Mouse (Mus musculus) gastrocnemius, postnatal 10 days (tissue): ENCODE measurements around the gene Vegfa. TPM values are rescaled to one million over a fixed set of nuclear protein-coding genes. Genes with fewer than 3 reads are reported as not detected.
"Not testable (repeated sequence)": the region's sequence is repeated elsewhere in the genome, so short reads cannot be mapped to it uniquely, and the experiment has no call there.

ENCODE experiments used
- DNase-seq: peaks from one replicate; pipeline ENCODE4 v3.0.0; 2021; ENCODE audit warnings: mixed read lengths
- total RNA-seq, 2 experiments: library from RNA; stranded (reverse); gene quantifications; 2 replicates each; pipeline ENCODE4 v1.2.3; 2021

The Vegfa gene
- total RNA-seq, 2 experiments from 2014 or later: 73.8 to 125 TPM

DNA sequence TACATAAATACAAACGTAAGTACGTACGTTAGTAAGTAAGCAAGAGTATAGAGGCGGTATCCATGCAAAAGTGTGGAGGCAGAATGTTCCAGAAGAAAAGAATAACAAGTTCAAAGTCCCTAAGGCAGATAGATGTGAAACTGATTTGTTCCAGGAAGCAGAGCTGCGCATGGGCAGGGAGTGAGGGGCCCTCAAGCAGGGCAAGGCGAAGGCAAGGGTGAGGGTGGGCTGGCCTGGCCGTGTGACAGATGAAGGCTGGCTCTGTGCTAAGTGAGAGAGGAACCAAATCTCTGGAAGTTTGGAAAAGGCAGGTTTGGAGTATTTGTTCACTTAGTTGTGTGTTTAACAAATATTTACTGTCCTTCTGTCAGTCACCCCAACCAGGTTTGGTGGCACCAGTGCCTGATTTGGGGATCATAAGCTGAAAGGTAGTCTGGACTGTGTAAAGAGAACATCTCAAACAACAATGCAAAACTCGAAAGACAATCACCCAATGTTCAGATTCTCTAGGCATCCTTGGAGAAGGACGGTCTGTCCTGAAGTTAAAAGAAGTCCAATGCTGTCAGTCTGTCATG, 32.7 kb downstream of the Vegfa start:
- DNase-seq: no peak

DNA sequence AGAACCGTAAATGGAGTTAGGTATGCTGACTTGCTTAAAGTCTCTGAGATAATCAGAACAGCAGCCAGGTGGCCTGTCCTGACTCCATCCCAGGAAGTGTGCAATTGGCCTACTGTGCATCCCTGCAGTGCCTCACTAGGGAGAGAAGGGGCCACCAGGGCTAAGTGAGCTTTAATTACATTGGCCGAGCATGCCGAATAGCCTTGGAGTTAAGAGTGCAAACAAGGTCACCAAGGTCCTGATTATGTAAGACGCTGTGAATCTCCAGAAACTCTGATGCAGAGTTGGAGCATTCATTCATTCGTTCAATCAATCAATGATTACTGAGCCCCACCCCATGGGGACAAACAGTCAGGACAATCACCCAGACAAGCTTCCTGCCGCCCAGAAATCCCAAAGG, 33.8 kb downstream of the Vegfa start:
- no peak for DNase-seq

DNA sequence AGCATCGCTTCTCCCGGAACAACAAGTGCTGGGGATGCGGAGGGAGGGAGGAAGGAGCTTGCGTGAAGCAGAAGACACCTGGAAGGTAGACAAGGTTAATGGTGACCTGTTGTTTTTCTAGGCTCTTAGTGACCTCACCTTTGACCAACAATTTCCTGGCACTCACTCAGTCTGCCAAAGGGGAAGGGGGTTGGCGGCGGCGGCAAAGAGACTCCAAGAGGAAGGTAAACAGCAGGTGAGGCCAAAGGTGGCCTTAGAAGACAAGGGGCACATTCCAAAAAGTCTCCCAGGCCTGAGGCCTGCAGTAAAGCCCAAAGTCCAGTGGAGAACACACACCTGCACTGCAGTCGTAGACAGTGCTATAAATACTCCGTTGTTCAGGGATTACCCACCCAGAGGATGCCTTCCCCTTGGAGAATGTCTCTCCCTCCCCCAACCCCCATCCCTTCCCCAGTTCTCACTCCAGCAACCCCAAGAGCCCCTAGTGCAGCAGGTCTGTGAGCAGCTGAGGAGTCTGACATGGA, 35.2 kb downstream of the Vegfa start:
- no peak for DNase-seq

DNA sequence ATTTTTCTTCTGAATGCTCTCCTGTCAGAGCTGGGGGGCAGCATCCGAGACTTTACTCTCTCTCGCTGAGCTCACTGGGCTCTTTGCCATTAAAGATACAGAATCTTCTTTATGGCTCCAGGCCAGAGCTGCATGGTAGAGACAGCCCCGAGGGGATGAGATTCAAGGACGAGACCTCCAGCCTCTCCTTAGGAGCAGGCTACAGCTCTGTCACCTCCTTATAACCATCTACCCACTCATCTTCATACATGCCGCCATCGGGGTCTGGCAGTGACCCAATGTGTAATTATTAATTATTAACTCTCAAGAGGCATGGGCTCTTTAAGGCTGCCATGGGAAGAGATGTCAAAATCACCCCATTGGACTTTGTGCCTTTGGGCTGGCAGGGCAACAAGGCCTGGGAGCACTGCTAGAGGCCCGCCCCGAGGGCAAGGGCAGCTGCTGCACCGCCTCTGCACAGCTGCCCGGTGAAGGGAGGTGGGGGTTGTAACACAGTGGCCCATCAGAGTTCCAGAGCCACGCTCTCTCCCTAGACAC, 37.8 kb downstream of the Vegfa start:
- no peak for DNase-seq

DNA sequence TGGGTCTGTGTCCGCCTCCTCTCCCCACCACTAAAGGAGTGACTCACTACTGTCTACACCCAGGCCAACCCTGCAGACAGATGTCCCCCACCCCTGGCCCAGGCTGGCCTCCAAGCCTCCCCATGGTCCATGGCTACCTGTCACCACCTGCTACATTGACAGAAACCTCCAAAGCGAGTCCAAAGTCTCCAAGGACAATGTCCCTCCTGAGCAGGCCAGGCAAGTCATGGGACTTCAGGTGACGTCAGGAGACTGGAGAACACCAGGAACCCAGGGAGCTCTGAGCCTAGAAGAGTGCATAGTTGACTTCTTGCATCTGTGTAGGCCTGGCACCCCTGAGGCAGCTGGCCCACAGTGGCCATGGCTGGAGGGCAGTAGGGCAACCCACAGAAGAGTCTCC, 45.3 kb downstream of the Vegfa start:
- no peak for DNase-seq

DNA sequence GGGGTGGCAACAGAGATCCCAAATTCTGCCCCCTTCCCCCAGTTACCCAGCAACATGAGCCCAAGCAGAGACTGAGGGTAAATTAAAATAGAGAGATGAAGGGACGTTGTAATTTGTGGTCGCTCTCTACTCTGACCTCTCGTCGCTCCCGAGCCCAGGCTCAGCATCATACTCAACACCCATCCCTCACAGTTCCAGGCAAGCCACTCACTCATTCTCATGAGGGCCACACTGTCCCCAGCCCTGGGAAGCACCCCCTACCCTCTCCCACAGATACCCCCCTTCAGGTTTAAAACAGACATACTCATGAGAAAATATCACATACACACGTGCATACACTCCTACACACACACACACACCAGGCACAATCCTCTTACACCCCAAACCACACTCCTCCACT, 45.8 kb downstream of the Vegfa start:
- DNase-seq: no peak

DNA sequence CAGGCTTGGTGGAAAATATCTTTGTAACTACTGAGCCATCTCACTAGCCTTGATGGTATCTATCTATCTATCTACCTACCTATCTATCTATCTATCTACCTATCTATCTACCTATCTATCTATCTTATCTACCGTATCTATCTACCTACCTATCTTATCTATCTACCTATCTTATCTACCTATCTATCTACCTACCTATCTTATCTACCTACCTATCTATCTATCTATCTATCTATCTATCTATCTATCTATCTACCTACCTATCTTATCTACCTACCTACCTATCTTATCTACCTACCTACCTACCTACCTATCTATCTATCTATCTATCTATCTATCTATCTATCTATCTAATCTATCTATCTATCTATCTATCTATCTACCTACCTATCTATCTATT, 49.0 kb downstream of the Vegfa start:
- DNase-seq: not testable (repeated sequence)

DNA sequence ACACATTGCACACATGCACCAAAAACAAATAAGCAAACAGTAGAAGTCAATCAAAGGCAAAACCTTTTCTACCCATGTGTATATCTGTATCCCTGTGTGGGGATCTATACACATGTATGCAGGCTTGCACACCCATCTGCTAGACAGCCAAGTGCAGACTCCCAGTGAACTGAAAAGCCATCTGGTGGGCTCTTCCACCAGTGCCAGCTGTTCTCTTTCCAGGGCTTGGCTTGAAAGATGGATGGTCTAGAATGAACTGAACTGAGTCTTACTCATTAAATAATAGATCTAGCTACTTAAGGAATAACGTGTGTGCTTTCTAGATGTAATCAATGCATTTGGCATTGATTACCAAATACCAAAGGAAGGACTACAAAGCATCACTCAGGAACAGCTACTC, 50.3 kb downstream of the Vegfa start:
- no peak for DNase-seq

DNA sequence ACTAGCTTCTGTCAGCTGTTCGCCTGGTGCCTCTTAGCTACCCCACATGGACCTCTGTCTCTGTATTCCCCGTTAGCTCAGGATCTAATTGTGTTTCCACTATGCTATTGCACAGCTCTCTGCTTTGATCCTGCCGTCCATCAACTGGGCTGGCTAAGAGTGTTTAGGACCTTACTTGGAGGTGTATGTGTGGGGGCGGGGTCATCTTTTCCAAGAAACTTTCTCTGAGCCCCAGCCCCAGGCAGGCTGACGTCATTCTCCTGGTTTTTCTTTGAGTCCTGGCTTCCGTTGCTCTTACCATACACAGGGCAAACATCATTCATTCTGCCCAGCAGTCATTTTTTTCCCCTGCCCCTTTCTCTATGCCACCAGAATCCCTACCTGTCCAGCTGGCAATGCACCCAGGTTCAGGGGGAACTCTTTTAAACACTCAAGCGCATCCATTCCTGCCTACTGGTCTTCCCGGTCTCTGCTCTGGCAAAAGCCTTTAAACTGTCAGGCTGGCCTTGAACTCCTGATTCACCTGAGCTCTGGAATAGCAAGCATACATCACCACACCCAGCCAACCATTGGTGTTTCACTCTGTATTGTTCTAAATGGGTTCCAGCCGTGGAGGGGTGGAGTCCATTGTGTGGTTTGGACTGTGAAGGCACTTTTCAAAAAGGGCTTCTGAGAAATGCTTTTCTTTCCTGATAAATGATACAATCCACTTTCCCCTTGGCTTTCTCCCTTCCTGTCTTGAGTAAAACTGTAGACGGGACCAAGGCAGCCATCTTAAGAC, 53.0 kb downstream of the Vegfa start:
- DNase-seq: no peak

DNA sequence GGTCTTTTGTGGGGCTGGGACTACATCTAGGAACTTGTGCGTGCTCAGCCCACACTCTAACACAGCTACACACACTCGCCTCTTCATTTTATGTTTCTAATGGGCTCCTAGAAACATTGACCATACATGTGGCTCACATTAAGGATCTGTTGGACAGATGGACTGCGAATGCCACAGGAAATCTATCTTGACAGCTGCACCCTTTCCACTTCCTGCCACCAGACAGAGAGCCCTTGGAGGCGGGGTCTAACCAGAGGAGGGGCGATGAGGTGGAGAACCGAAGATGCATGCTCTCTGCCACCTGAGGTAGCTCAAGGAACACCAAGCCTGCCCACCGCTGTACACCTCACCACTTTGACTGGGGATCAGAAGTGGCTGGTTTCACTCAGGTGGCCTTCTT, 57.7 kb downstream of the Vegfa start:
- no peak for DNase-seq

DNA sequence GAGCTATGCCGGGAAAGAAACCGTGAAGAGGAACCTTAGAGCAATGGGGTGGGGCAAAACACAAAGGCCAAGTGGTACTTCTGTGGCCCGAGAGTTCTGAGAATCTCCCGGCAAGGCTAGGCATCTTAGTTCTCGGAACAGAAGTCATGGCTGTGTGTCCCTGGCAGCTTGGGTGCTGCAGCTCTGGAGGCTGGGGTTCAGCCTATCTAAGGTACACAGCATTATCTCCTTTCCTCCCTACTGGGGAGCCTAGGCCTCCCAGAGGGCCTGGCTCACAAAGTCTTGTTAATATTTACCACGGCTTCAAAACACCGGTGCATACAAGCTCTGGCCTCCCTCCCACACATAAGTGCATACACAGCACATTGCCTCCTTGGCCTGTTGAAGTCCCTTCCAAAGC, 59.0 kb downstream of the Vegfa start:
- DNase-seq: no peak

DNA sequence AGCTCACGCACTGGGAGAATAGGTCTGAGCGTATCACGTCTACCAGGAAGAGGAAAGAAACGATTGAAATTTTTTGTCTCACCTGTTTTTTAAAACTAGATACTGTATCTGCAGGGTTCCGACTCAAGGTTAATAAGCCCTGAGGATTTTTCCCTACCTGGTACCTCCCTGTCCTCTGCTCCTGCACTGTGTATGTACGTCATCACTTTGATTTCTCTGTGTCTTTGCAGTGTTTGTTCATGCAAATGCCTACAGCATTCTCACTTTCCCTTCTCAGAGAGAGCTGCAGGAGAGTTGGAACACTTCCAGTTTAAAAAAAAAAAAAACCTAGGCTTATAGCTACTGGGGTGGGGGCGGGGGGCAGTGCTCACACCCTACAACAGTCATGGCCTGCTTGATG, 59.8 kb downstream of the Vegfa start:
- DNase-seq: no peak

DNA sequence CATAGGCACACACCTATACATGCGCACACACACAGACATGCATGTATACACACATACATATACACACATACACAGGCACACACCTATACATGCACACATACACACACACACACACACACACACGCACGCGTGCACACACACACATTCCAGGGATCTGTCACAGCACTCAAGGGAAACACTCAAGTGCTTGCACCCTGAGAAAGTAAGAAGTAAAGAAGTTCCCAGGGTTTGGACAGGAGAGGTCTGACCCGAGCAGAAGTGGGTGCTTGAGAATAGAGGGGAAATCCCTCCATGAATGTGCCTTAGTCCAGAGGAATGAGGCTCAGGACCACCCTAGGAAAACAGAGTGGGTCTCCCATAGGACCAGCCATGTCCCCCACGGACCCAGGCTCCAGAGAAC, 60.4 kb downstream of the Vegfa start:
- DNase-seq: no peak

DNA sequence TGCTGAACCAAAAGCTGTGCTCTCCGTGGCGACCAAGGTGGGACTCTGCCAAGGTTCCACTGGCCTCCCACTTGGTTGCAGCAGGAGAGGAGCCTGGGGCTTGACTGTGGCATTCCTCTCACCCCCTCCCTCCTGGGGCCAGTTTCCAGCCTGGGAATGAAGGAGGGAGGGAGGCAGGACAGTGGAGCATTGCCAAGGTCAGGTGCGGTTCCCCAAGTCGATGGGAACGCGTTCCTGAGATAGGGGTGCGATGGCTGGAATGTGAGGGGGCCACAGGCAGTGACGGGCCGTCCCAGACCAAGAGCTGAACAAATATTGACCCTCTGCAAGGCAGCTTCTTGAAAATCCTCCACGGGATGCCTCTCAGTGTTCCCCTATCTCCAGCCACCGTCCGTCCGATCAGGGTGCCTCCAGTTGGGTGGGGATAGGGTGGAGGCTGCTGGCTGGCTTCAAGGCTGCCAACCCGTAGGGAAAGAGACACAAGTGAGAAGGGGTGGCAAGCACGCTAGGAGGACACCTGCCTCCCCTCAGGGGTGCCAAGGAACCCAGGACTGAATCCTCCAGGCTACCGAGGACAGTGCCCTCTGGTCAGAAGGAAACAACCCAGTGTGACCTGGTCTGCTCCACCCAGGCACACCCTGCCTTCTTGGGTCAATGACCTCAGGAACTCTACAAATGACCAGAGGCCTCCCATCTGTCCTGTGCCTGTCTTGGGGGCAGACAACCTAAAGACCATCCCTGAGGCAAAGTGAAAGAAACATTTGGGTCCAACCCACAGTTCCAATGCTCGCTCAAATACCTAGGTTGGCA, 61.2 kb downstream of the Vegfa start:
- no peak for DNase-seq

DNA sequence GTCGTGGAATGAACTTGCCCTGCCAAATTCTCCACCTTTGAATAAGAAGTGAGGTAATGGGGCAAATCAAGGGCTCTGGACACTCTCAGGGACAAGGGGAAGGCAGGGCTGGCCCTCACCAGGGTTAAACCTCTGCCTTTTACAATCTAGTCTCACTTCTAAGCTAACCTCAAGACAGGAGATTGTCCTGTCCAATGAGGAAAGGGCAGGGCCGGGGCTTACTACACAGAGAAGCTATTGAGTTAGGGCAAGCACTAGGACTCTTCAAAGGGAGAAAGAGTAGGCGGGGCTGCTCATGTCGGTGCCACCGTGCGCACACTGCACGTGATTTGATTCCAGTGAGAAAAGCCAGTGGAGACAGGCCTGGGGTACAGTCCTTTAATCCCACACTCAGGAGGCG, 62.6 kb downstream of the Vegfa start:
- no peak for DNase-seq

DNA sequence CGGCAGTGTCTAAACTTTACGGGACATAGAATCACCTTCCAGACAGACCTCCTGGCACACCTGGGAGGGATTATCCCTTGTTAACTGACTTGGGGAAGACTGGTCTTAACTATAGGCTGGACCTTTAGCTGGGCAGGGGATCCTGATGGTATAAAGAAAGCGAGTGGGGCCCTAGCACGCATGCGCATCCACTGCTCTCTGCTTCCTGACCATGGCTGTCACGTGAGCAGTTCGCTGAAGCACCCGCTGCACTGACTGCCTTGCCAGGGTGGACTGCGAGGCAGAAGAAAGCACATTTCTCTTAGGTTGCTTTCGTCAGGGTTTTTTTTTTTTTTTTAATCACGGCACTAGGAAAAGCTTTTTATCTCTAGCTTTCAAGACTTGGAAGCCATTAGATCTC, 63.8 kb downstream of the Vegfa start:
- no peak for DNase-seq

Other genes with a start within 250 kb of the Vegfa start
- gene Mrps18a, start 78.6 kb upstream of the Vegfa start, total RNA-seq: 10 to 100 TPM; 62.6 to 63.8 TPM
- under 1 TPM; 0.49 to 0.84 TPM for gene Rsph9, start 111.8 kb upstream of the Vegfa start, total RNA-seq
- 10 to 100 TPM; 14.0 to 14.7 TPM for gene Mad2l1bp, start 121.2 kb upstream of the Vegfa start, total RNA-seq
- gene Gtpbp2, start 128.7 kb upstream of the Vegfa start, total RNA-seq: 10 to 100 TPM; 44.9 to 59.2 TPM
- 10 to 100 TPM; 13.7 to 14.9 TPM for gene Polh, start 170.3 kb upstream of the Vegfa start, total RNA-seq
- gene Xpo5, start 170.4 kb upstream of the Vegfa start, total RNA-seq: 10 to 100 TPM; 15.8 to 18.8 TPM
- gene Polr1c, start 215.7 kb upstream of the Vegfa start, total RNA-seq: 10 to 100 TPM; 18.5 to 21.8 TPM
- 10 to 100 TPM; 53.6 to 66.6 TPM for gene Yipf3, start 215.7 kb upstream of the Vegfa start, total RNA-seq
- gene Lrrc73, start 221.2 kb upstream of the Vegfa start, total RNA-seq: under 1 TPM; 0.54 to 0.79 TPM